Mouse (Mus musculus) urinary bladder, postnatal 36 days (tissue): ENCODE data around the gene Timp3.

Source experiments
- DNase-seq, 2 experiments: peaks; one replicate each; pipeline ENCODE4 v3.0.0; 2022; ENCODE audit warnings: low spot score in 2 of 2, mixed read lengths in 1 of 2

Timp3 gene

GRCm38 (mm10) chr10:86300293-86301116 is at the start of gene Timp3:
Timp3 (plus strand) TSS chr10:86300372.
- peak in 1 of 2 experiments; percentile 67 for DNase-seq

GRCm38 (mm10) chr10:86256221-86256620 is 44.0 kb upstream of the Timp3 start:
- no peak for DNase-seq

- no peak for DNase-seq
Observed at GRCm38 (mm10) chr10:86257045-86257444, 43.1 kb upstream of the Timp3 start.

GRCm38 (mm10) chr10:86258046-86258445 is 42.1 kb upstream of the Timp3 start:
- DNase-seq = no peak

GRCm38 (mm10) chr10:86258992-86259391 is 41.2 kb upstream of the Timp3 start:
- DNase-seq = no peak

GRCm38 (mm10) chr10:86261725-86262124 is 38.4 kb upstream of the Timp3 start:
- DNase-seq = no peak

- DNase-seq = no peak
Observed at GRCm38 (mm10) chr10:86264618-86265017, 35.6 kb upstream of the Timp3 start.

GRCm38 (mm10) chr10:86270254-86270653 is 29.9 kb upstream of the Timp3 start:
- DNase-seq = no peak

GRCm38 (mm10) chr10:86272826-86273225 is 27.3 kb upstream of the Timp3 start:
- no peak for DNase-seq

GRCm38 (mm10) chr10:86273410-86274191 is 26.6 kb upstream of the Timp3 start:
- DNase-seq = no peak

GRCm38 (mm10) chr10:86275585-86275984 is 24.6 kb upstream of the Timp3 start:
- no peak for DNase-seq

- DNase-seq = no peak
Observed at GRCm38 (mm10) chr10:86277327-86277726, 22.8 kb upstream of the Timp3 start.

- DNase-seq = no peak
Observed at GRCm38 (mm10) chr10:86278481-86278880, 21.7 kb upstream of the Timp3 start.

- no peak for DNase-seq
Observed at GRCm38 (mm10) chr10:86279579-86280168, 20.5 kb upstream of the Timp3 start.

GRCm38 (mm10) chr10:86281238-86281637 is 18.9 kb upstream of the Timp3 start:
- no peak for DNase-seq

- DNase-seq = no peak
Observed at GRCm38 (mm10) chr10:86286508-86286907, 13.7 kb upstream of the Timp3 start.

- DNase-seq = no peak
Observed at GRCm38 (mm10) chr10:86290109-86290771, 9.9 kb upstream of the Timp3 start.

GRCm38 (mm10) chr10:86293880-86294279 is 6.3 kb upstream of the Timp3 start:
- no peak for DNase-seq

- DNase-seq = no peak
Observed at GRCm38 (mm10) chr10:86294599-86295365, 5.4 kb upstream of the Timp3 start.

- DNase-seq = no peak
Observed at GRCm38 (mm10) chr10:86295454-86296098, 4.6 kb upstream of the Timp3 start.

- peak; percentile 57 to 75 for DNase-seq
Observed at GRCm38 (mm10) chr10:86296111-86296510, 4.1 kb upstream of the Timp3 start.
